In genomic region chr8:91546599-91546998, GRCm38 (mm10) we compare ENCODE assay signal across 14 mouse cellular contexts.
"Had no signal": no experiment of that assay in that cellular context is flagged by ENCODE, and none has a peak within 500 bp of the region (broad histone marks: within the 10 kb centered on the region; RNA-seq: fewer than 3 reads in every experiment).

No protein-coding gene starts in this region.

- H3K4me2 ChIP-seq: limb, embryonic 15.5 days; liver, embryonic 12.5 days; lung, embryonic 14.5 days; neural tube, embryonic 15.5 days had no signal

- H3K4me3 ChIP-seq: limb, embryonic 15.5 days; liver, embryonic 12.5 days; midbrain, embryonic 10.5 days; myocyte; neural tube, embryonic 15.5 days had no signal

- H3K9ac ChIP-seq: limb, embryonic 15.5 days; liver, embryonic 12.5 days; lung, embryonic 14.5 days; neural tube, embryonic 15.5 days had no signal

- ATAC-seq: liver, embryonic 12.5 days had no signal

- H3K36me3 ChIP-seq: limb, embryonic 15.5 days; liver, embryonic 12.5 days; neural tube, embryonic 15.5 days had no signal

- H3K27me3 ChIP-seq: limb, embryonic 15.5 days; liver, embryonic 12.5 days had no signal

- H3K27ac ChIP-seq: kidney, postnatal 0 days; limb, embryonic 15.5 days; liver, embryonic 12.5 days; midbrain, embryonic 10.5 days; neural tube, embryonic 15.5 days had no signal

- H3K9me3 ChIP-seq: limb, embryonic 15.5 days; liver, embryonic 12.5 days; midbrain, embryonic 10.5 days; neural tube, embryonic 15.5 days had no signal

- DNase-seq: lung, embryonic 14.5 days; lung, postnatal 10 days; lung, postnatal 4 days; midbrain, embryonic 14.5 days; right cerebral cortex, postnatal 4 days; spleen, adult 18-20 months; thymus, adult 18-20 months; thymus, postnatal 14 days had no signal
